Mouse (Mus musculus): Measurements from ENCODE around the gene Mgarp. TPM values are rescaled to one million over a fixed set of nuclear protein-coding genes. Genes with fewer than 3 reads are reported as not detected.
"Not testable (repeated sequence)": the region's sequence is repeated elsewhere in the genome, so short reads cannot be mapped to it uniquely, and the experiment has no call there.

Gene Mgarp
- polyA plus RNA-seq, 1 experiment: 19.9 TPM

DNA sequence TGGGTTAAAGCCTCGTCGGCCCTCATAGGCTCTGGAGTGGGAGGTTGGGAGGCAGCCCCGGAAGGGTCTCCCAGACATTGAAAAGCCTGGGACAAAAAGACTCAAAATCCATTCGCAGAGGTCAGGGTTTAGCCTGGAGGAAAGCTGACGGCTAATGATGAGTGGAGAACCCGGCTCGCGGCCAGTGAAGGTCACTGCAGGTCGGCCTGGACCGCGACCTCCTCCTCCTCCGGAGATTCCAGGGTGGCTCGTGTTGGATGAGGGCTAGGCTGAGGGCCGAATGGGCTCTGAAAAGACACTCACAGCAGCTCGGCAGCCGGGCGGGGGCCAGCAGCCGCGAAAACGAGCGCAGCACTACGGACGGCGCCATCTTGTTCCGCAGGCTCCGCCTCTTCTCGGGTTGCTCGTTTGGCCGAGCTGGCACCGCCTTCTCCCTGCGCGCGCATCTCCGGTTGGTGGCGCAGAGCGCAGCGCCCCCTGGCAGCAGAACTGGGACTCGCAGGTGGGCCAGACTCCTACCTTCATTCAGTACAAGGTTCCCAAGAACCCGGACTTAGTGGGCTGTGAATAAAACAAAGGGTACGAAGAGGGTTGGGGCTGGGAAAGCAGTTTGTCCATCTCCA lies 12.1 kb upstream of the Mgarp start, which contains the start of gene Ndufc1:
Gene Ndufc1, minus strand, starts transcription at position 428 of the 623 bp plus-strand sequence.
- peak; percentile 99 for TF ChIP-seq CTCF (IDR thresholded peaks at IDR 0.05; ENCODE audit: control insufficient read depth, insufficient read depth, insufficient replicate concordance, low read depth, low read length)
- TF ChIP-seq POLR2A (IDR thresholded peaks at IDR 0.05; ENCODE audit: control insufficient read depth, low read depth, low read length): peak; percentile 94
- H3K4me3 ChIP-seq (ENCODE audit: control insufficient read depth, low read depth, low read length): peak within 1 kb of the TSS; percentile 88
- H3K27me3 ChIP-seq (ENCODE audit: control insufficient read depth, insufficient read depth, low read length): no peaks in the 10 kb centered on the region
- peaks cover 5% of the 10 kb centered on the region for H3K4me1 ChIP-seq (ENCODE audit: control insufficient read depth, insufficient read depth, low read length)
- H3K27ac ChIP-seq (ENCODE audit: control insufficient read depth, insufficient read depth, low read depth, low read length): peak within 1 kb of the TSS; percentile 86
- H3K36me3 ChIP-seq (ENCODE audit: control insufficient read depth, insufficient read depth, low read length): no peaks in the 10 kb centered on the region; the same call in 1 of the 2 replicates

DNA sequence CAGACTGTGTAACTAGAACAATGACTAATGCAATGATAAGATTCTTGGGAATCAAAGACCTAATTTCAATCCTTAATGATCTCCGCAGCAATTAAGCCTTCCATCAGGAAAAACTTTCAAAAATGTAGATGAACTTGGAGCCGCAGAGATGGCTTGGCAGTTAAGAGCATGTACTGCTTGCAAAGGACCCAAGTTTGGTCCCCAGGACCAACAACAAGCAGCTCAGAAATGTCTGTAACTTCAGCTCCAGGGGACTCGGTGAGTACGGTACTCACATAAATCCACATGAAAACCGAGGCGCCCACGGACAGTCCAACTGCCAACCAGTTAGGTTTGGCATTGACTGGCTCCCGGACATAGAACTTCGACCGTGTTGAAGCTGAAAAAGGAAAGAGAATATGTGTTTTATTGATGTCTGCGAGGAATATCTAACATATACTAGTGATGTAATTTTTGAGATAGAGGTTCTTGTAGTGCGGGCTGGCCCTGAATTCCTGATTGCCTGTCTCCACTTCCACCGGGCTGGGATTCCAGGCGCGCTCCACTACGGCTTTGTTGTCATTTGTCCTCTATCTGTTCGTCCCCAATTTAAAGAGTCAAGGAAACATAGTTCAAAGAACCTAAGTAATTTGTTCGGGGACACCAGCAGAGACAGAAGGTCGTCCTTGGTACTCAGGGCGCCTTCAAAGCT lies 11.5 kb upstream of the Mgarp start:
- no peak for TF ChIP-seq POLR2A (IDR thresholded peaks at IDR 0.05; ENCODE audit: control insufficient read depth, low read depth, low read length)
- TF ChIP-seq CTCF (IDR thresholded peaks at IDR 0.05; ENCODE audit: control insufficient read depth, insufficient read depth, insufficient replicate concordance, low read depth, low read length): no peak
- peak overlapping the region; percentile 88 for H3K4me3 ChIP-seq (ENCODE audit: control insufficient read depth, low read depth, low read length)
- H3K36me3 ChIP-seq (ENCODE audit: control insufficient read depth, insufficient read depth, low read length): no peaks in the 10 kb centered on the region; the same call in 1 of the 2 replicates
- H3K27ac ChIP-seq (ENCODE audit: control insufficient read depth, insufficient read depth, low read depth, low read length): peak overlapping the region; percentile 86
- H3K4me1 ChIP-seq (ENCODE audit: control insufficient read depth, insufficient read depth, low read length): peaks cover 3% of the 10 kb centered on the region
- no peaks in the 10 kb centered on the region for H3K27me3 ChIP-seq (ENCODE audit: control insufficient read depth, insufficient read depth, low read length)

- Histone ChIP-seq H3K27ac (ENCODE audit: control insufficient read depth, insufficient read depth, low read depth, low read length) (no peak overlapping the region), H3K4me3 (ENCODE audit: control insufficient read depth, low read depth, low read length) (peak overlapping the region; percentile 38), H3K4me1 (ENCODE audit: control insufficient read depth, insufficient read depth, low read length) (peaks cover 9% of the 10 kb centered on the region), H3K36me3 (ENCODE audit: control insufficient read depth, insufficient read depth, low read length) (no peaks in the 10 kb centered on the region; the same call in 1 of the 2 replicates), H3K27me3 (ENCODE audit: control insufficient read depth, insufficient read depth, low read length) (no peaks in the 10 kb centered on the region)
- TF ChIP-seq CTCF (IDR thresholded peaks at IDR 0.05; ENCODE audit: control insufficient read depth, insufficient read depth, insufficient replicate concordance, low read depth, low read length): no peak
- no peak for TF ChIP-seq POLR2A (IDR thresholded peaks at IDR 0.05; ENCODE audit: control insufficient read depth, low read depth, low read length)
These were observed 6.1 kb upstream of the Mgarp start for GRCm38 (mm10) chr3:51402628-51403027.

GRCm38 (mm10) chr3:51402054-51402453 lies 5.5 kb upstream of the Mgarp start:
- not testable (repeated sequence) for H3K4me3 ChIP-seq (ENCODE audit: control insufficient read depth, low read depth, low read length); H3K4me1 ChIP-seq (ENCODE audit: control insufficient read depth, insufficient read depth, low read length); H3K27ac ChIP-seq (ENCODE audit: control insufficient read depth, insufficient read depth, low read depth, low read length); H3K27me3 ChIP-seq (ENCODE audit: control insufficient read depth, insufficient read depth, low read length); H3K36me3 ChIP-seq (ENCODE audit: control insufficient read depth, insufficient read depth, low read length)

DNA sequence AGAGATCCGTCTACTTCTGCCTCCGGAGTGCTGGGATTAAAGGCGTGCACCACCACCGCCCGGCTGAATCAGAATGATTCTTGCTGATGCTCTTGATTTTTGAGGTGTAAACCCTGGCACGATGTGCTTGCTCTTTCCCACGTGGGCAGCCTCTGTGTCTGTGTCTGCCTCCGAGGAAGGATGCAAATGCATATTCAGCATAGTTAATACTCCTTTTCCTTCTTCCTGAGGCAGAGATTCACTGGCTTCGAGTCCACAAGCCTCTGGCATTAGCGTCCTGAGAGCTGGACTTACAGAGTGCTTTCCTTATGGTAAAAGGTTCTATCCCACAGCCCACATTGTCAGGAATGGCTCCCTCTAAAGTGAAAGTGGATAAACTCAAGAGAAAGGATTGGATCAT lies 4.1 kb upstream of the Mgarp start:
- no peak for TF ChIP-seq POLR2A (IDR thresholded peaks at IDR 0.05; ENCODE audit: control insufficient read depth, low read depth, low read length)
- TF ChIP-seq CTCF (IDR thresholded peaks at IDR 0.05; ENCODE audit: control insufficient read depth, insufficient read depth, insufficient replicate concordance, low read depth, low read length): no peak
- Histone ChIP-seq H3K36me3 (ENCODE audit: control insufficient read depth, insufficient read depth, low read length) (no peaks in the 10 kb centered on the region; the same call in 1 of the 2 replicates), H3K27ac (ENCODE audit: control insufficient read depth, insufficient read depth, low read depth, low read length) (peak overlapping the region; percentile 51; the same call in 1 of the 2 replicates), H3K27me3 (ENCODE audit: control insufficient read depth, insufficient read depth, low read length) (no peaks in the 10 kb centered on the region; the same call in 1 of the 2 replicates), H3K4me1 (ENCODE audit: control insufficient read depth, insufficient read depth, low read length) (peaks cover 9% of the 10 kb centered on the region), H3K4me3 (ENCODE audit: control insufficient read depth, low read depth, low read length) (no peak overlapping the region)

GRCm38 (mm10) chr3:51399531-51399930 lies 3.0 kb upstream of the Mgarp start:
- peaks cover 9% of the 10 kb centered on the region for H3K4me1 ChIP-seq (ENCODE audit: control insufficient read depth, insufficient read depth, low read length)
- TF ChIP-seq POLR2A (IDR thresholded peaks at IDR 0.05; ENCODE audit: control insufficient read depth, low read depth, low read length): no peak
- no peak for TF ChIP-seq CTCF (IDR thresholded peaks at IDR 0.05; ENCODE audit: control insufficient read depth, insufficient read depth, insufficient replicate concordance, low read depth, low read length)
- H3K27ac ChIP-seq (ENCODE audit: control insufficient read depth, insufficient read depth, low read depth, low read length): no peak overlapping the region
- H3K36me3 ChIP-seq (ENCODE audit: control insufficient read depth, insufficient read depth, low read length): no peaks in the 10 kb centered on the region; the same call in 1 of the 2 replicates
- no peak overlapping the region for H3K4me3 ChIP-seq (ENCODE audit: control insufficient read depth, low read depth, low read length)
- no peaks in the 10 kb centered on the region; the same call in 1 of the 2 replicates for H3K27me3 ChIP-seq (ENCODE audit: control insufficient read depth, insufficient read depth, low read length)

- H3K27ac ChIP-seq (ENCODE audit: control insufficient read depth, insufficient read depth, low read depth, low read length): peak overlapping the region; percentile 70
- TF ChIP-seq CTCF (IDR thresholded peaks at IDR 0.05; ENCODE audit: control insufficient read depth, insufficient read depth, insufficient replicate concordance, low read depth, low read length) (no peak), POLR2A (IDR thresholded peaks at IDR 0.05; ENCODE audit: control insufficient read depth, low read depth, low read length) (no peak)
- H3K4me1 ChIP-seq (ENCODE audit: control insufficient read depth, insufficient read depth, low read length): peaks cover 9% of the 10 kb centered on the region
- H3K4me3 ChIP-seq (ENCODE audit: control insufficient read depth, low read depth, low read length): no peak overlapping the region
- H3K36me3 ChIP-seq (ENCODE audit: control insufficient read depth, insufficient read depth, low read length): no peaks in the 10 kb centered on the region; the same call in 1 of the 2 replicates
- H3K27me3 ChIP-seq (ENCODE audit: control insufficient read depth, insufficient read depth, low read length): no peaks in the 10 kb centered on the region; the same call in 1 of the 2 replicates
These were observed 2.1 kb upstream of the Mgarp start for GRCm38 (mm10) chr3:51398667-51399066.

Measured in testis, adult 2 months (tissue).